Mouse (Mus musculus): ENCODE results near the gene Klhl35.

Gene Klhl35

GRCm38 (mm10) chr7:99452859-99453258, 12.9 kb upstream of the Klhl35 start:
- DNase-seq (ENCODE audit: low spot score in 2 of 2), result no peak

- DNase-seq (ENCODE audit: low spot score in 2 of 2), result no peak
These were observed 11.8 kb upstream of the Klhl35 start for GRCm38 (mm10) chr7:99454044-99454443.

GRCm38 (mm10) chr7:99458849-99459248, 7.0 kb upstream of the Klhl35 start:
- DNase-seq (ENCODE audit: low spot score in 2 of 2), result no peak

GRCm38 (mm10) chr7:99459888-99460652, 5.7 kb upstream of the Klhl35 start:
- DNase-seq (ENCODE audit: low spot score in 2 of 2), result no peak

- DNase-seq (ENCODE audit: low spot score in 2 of 2), result no peak
These were observed 2.7 kb upstream of the Klhl35 start for GRCm38 (mm10) chr7:99463120-99463519.

GRCm38 (mm10) chr7:99467916-99468282, 2.1 kb downstream of the Klhl35 start:
- DNase-seq (ENCODE audit: low spot score in 2 of 2), result no peak

- DNase-seq (ENCODE audit: low spot score in 2 of 2), result peak; percentile 38 to 45
These were observed 2.7 kb downstream of the Klhl35 start for GRCm38 (mm10) chr7:99468283-99469132.

- no peak for DNase-seq (ENCODE audit: low spot score in 2 of 2)
These were observed 4.0 kb downstream of the Klhl35 start for GRCm38 (mm10) chr7:99469680-99470405.

- no peak for DNase-seq (ENCODE audit: low spot score in 2 of 2)
These were observed 5.8 kb downstream of the Klhl35 start for GRCm38 (mm10) chr7:99471578-99471977.

GRCm38 (mm10) chr7:99473638-99474407, 8.0 kb downstream of the Klhl35 start:
- DNase-seq (ENCODE audit: low spot score in 2 of 2), result no peak

- no peak for DNase-seq (ENCODE audit: low spot score in 2 of 2)
These were observed 9.2 kb downstream of the Klhl35 start for GRCm38 (mm10) chr7:99474836-99475561.

- no peak for DNase-seq (ENCODE audit: low spot score in 2 of 2)
These were observed 9.7 kb downstream of the Klhl35 start for GRCm38 (mm10) chr7:99475562-99475911.

- DNase-seq (ENCODE audit: low spot score in 2 of 2), result no peak
These were observed 10.8 kb downstream of the Klhl35 start for GRCm38 (mm10) chr7:99476558-99477114.

GRCm38 (mm10) chr7:99477235-99477634, 11.4 kb downstream of the Klhl35 start:
- no peak for DNase-seq (ENCODE audit: low spot score in 2 of 2)

GRCm38 (mm10) chr7:99482637-99483036, 16.8 kb downstream of the Klhl35 start:
- no peak for DNase-seq (ENCODE audit: low spot score in 2 of 2)

GRCm38 (mm10) chr7:99483271-99483923, 17.6 kb downstream of the Klhl35 start, which contains the start of gene Rps3:
TSS of gene Rps3 (minus strand) at chr7:99483738.
- DNase-seq (ENCODE audit: low spot score in 2 of 2), result peak; percentile 84 to 88

GRCm38 (mm10) chr7:99483924-99484319, 18.1 kb downstream of the Klhl35 start:
- no peak for DNase-seq (ENCODE audit: low spot score in 2 of 2)

- DNase-seq (ENCODE audit: low spot score in 2 of 2), result no peak
These were observed 18.9 kb downstream of the Klhl35 start for GRCm38 (mm10) chr7:99484679-99485078.

GRCm38 (mm10) chr7:99489708-99490107, 23.9 kb downstream of the Klhl35 start:
- no peak for DNase-seq (ENCODE audit: low spot score in 2 of 2)

GRCm38 (mm10) chr7:99499128-99499527, 33.3 kb downstream of the Klhl35 start:
- DNase-seq (ENCODE audit: low spot score in 2 of 2), result no peak

Data from spleen, postnatal 14 days (tissue).